Mouse (Mus musculus): ENCODE results near the gene Morc2a.
"Not testable (repeated sequence)": the region's sequence is repeated elsewhere in the genome, so short reads cannot be mapped to it uniquely, and the experiment has no call there.

Morc2a gene

DNA sequence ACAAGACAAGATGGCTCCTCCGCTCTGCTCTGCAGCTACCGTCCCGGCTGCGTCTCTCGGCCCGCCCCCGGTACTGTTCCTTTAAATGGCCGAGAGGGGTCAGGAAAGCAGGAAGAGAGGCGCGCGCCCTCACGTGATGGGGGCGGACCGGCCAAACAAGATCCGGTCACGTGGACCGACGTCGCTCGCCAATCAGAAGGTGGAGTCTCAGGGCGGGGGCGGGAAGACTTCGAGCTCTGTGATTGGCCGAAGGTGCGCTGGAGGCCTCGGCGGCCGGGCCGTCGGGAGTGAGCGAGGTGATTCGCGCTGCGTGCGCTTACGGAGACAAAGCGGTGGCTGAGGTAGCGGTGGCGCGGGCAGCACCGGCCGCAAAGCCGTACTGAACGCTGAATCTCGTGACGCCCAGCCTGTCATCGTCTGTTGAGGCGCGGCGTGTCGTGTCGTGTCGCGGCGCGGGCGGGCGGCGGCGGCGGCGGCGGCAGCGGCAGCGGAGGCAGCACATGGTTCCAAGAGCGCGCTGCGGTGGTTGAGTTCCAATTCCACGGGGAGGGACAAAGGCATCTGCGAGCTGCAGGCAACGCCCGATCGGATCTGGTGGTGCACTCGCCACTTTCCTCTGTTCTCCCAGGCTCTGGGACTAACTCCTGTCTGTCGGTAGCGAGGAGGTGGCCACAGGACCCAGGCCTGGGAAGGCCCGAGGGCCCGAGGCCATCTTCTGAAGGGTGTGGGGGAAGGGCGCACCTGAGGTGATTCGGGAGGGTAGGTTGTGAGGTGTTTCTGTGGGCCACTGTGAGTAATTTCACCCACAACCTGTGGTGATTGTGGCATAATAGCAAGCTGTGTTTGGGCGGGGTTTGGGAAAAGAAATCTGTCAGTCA, at the start of gene Morc2a:
Gene Morc2a, plus strand, starts transcription at position 228 of the 878 bp plus-strand sequence.
- peak; percentile 97 for DNase-seq (ENCODE audit: low read depth, low spot score)

DNA sequence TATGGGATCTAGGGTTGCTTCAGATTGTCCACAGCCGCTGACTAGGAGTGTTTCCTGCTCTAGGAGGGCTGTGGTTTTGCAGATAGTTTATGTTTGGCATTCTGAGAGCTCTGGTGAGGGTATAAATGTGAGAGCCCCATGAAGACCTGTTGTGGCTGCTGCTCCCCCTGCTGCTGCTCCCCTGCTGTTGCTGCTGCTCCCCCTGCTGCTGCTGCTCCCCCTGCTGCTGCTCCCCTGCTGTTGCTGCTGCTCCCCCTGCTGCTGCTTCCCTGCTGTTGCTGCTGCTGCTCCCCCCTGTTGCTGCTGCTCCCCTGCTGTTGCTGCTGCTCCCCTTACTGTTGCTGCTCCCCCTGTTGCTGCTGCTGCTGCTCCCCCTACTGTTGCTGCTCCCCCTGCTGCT, 47.0 kb upstream of the Morc2a start:
- not testable (repeated sequence) for DNase-seq (ENCODE audit: low read depth, low spot score)

DNA sequence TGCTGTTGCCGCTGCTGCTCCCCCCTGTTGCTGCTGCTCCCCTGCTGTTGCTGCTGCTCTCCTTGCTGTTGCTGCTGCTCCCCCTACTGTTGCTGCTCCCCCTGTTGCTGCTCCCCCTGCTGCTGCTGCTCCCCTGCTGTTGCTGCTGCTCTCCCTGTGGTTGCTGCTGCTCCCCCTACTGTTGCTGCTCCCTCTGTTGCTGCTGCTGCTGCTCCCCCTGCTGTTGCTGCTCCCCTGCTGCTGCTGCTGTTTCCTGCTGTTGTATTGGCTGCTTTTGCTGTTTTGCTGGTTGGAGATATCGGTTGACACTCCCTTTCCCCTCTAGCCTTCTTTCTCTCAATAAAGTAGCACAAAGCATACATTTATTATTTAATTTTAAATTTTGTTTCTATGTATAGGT, 46.3 kb upstream of the Morc2a start:
- DNase-seq (ENCODE audit: low read depth, low spot score) = not testable (repeated sequence)

DNA sequence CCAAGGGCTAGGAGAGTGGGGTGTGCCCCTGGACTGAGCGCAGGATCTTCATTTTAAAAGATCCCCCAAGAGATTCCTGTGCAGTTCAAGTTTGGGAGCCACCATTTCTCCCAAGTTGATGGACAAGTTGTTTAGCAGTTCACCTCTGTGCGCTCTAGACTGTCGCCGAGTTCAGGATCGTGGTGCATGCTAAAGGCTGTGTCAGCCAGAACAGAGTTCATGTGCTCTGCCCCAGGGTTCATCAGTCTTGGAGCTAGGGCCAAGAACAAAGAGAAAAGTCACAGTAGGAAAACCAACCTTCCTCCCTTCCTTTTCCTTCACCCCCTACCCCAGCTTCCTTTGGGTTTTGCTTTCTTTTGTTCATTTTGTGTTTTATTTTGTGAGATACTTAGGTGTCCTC, 42.5 kb upstream of the Morc2a start:
- no peak for DNase-seq (ENCODE audit: low read depth, low spot score)

DNA sequence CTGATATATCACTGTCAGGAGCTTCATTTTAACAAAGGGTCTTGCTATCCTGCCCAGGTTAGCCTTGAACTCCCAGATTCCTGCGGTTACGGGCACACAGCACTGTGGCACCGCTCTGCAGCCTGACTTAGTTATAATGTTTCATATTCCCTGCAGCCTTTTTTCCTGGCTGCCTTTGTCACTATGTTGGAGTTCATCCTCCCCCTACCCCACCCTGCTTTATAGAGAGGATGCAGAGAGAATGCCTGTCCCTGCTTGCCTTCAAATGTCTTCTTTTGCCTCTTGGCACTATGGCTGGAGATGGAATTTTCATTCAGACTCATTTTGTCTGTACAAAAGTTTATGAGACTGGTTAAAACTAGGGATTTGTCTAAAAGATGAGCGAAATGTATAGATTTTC, 33.4 kb upstream of the Morc2a start:
- no peak for DNase-seq (ENCODE audit: low read depth, low spot score)

DNA sequence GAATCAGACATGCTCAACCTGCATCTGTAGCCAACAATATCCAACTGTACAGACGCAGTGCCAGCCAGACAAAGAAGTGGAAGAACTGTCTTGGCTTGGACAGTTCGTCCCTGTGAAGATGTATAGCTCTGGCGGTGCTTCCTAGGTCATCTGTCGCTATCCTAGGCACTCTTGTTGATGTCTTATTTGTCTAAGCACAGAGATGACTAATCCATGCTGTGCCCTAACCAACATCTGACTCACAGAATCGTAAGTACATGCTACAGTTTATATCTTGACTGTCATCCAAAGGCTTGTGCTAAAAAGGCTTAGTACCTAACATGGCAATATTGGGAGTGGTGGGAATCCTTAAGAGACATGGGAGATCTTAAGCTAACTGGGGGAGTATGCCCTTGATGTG, 26.2 kb upstream of the Morc2a start:
- DNase-seq (ENCODE audit: low read depth, low spot score) = no peak

DNA sequence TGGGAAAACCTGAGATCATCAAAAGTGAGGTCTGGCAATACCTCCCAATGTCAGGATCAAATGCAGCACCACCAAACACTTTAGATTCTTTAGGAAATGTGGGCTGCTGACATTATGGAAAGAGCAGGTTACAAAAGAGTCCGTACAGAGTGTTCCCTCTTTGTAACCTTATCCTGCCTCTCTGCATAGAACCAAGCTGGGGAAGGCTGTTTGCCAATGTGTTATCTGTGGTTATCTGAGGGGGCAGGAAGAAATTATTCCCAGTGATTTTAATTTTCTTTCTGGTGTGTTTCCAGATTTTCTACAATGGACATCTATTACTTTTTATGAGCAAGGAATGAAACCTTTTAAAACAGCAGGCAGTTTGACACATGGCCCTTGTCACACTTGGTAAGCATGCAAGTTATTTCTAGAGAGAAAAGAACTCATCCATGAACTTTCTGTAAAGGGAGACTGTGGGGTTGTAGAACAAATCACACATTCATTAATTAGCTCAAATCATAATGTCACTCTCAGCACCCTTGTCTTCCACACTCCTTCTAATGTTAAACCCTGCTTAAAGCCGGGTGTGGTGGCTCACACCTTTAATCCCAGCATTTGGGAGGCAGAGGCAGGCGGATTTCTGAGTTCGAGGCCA, 24.5 kb upstream of the Morc2a start:
- DNase-seq (ENCODE audit: low read depth, low spot score) = no peak

DNA sequence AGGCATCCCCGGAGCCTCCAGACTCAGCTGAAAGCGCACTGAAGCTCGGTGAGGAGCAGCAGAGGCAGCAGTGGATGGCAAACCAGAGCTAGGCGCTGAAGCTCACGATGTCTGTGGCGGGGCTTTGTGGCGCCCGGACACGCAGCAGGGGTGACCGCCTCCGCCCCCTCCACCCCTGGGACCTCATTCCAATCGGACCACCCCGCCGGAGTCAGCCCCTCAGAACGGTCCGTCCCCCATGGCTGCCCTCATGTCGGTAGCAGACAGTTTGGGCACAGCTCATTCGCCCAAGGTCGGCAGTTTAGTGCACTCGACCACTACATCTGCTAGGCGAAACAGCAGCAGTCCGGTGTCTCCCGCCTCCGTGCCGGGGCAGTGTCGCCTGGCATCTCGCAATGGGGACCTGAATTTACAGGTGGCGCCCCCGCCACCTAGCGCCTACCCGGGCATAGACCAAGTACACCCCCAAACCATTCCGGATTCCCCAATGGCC, 19.9 kb upstream of the Morc2a start:
- DNase-seq (ENCODE audit: low read depth, low spot score) = no peak

DNA sequence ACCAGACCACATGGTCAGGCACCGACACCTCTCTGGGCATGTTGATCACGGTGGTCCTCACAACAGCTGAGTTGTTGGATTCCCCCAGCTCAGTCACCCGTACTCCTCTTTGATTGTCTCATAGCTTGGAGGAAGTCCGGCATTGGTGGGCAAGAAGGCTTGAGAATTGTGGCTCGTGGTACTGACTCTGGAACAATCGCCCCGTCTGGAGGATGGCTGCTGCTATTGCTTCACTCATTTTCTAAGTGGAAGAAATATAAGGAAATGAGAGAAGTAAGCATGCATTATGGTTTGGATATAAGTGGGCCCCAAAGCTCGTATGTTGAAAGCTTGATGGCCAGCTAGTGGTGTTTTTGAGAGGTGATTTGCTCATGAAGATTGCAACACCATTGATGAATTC, 15.7 kb upstream of the Morc2a start:
- not testable (repeated sequence) for DNase-seq (ENCODE audit: low read depth, low spot score)

DNA sequence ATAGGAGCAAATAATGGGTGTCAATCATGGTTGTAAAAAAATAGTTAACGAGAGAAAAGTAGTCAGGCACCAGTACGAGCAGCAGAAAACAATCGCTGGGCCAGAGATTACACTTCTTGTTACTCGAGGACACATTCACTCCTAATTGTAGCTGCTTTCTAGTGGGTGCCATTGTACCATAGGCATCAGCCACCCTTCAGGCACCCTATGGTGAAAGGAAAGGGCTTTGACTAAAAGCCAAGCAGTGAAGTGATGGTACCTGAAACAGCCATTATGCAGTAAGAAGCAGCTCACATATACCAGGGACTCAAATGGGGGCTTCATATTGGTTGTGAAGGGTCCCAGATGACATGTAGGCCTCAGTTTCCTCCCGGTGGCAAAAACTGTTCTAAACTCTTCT, 1.3 kb upstream of the Morc2a start:
- DNase-seq (ENCODE audit: low read depth, low spot score) = no peak

DNA sequence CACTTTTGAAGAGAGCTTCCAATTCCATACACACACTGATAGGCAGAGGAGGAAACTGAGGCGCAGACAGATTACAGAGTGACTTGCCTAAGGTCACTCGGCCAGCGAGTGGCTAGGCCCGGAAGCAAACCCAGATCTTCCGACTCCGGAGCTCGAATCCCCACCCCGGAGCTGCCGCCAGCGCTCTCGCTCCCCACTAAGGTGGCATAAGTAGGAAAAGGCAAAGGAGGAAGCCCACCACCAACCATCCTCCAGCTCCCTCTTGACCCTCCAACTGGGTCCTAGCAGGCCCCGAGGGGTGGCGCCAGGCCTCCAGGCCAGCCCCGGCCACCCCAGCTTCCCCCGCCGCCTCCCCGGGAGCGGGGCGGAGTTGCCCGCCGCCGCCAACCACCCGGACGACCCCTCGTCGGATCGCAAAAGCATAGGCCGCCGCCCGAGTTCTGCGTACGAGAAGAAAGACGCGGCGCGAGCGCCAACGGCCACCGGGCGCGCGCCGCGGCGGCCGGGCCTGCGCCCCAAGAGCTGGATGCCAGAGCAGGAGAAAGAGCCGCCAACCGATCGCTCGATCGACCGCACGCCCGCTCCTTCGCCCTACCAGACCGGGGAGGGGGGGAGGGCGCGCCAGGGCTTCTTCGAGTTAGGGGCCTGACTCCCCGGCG, 557 bp upstream of the Morc2a start:
- DNase-seq (ENCODE audit: low read depth, low spot score) = peak; percentile 6

DNA sequence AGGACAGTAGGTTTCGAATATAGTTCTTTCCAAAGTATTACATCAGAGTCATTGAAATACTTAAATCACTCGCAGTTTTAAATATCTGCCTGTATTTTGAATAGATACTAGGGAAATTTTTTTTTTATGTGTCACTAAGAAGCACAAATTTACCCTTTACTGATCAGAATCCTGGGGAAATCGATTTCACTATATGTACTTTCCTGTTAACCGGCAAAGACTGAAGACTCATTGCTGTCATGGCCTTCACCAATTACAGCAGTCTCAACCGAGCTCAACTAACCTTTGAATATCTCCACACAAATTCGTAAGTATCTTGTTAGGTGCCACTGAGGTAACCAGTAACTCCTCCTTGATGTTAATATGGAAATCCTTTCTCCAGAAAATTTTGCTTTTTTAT, 1.1 kb downstream of the Morc2a start:
- DNase-seq (ENCODE audit: low read depth, low spot score) = no peak

DNA sequence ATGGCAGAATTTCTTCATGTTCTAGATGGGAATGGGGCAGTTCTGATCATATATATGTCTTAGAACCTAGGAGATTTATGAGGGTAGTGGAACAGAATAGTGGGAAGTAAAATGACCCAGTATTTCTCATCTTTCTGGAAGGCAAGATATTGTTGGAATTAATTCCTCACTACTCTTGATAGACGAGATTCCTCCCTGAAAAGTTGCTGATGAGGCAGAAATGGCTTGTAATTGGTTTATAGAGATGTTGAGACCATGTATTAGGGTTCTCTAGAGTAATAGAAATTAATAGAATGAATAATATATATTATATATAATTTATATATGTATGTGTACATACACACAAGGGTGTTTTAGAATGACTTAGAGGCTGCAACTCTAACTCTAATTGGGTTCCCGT, 13.0 kb downstream of the Morc2a start:
- DNase-seq (ENCODE audit: low read depth, low spot score) = no peak

DNA sequence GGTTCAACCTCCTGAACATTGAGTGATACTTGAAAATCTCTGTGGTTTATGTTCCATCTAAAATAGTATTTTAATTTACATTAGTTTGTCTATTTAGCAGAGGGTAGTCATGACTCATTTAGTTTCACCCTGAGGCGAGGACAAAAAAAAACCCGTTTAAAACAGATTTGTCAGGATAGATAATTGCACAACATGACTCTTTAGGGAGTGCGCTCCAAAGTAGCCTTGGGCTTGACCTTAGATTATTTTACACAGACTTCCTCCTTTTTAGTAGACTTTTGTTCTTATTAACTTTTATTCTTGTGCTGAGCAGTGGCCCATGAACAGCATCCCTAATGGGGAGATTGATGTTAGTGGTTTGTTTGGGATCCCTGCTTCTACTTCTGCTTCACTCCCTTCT, 18.5 kb downstream of the Morc2a start:
- no peak for DNase-seq (ENCODE audit: low read depth, low spot score)

DNA sequence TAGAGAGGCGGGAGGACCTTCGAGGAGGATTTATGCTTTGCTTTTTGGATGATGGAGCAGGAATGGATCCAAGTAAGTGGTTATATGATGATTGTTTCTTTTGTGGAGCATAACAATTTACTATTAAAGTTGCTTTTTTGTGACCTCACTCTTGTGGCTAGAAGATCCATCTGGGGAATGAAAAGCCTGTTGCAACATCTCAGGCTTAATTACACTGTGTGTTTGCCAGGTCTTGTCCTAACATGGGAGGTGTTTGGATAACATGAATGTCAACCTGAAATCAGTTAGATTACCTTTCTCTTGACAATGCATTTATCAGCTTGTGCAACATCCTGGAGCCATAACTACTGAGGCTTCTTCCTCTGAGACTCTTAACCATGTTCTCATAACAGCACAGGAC, 19.8 kb downstream of the Morc2a start:
- DNase-seq (ENCODE audit: low read depth, low spot score) = peak; percentile 28

DNA sequence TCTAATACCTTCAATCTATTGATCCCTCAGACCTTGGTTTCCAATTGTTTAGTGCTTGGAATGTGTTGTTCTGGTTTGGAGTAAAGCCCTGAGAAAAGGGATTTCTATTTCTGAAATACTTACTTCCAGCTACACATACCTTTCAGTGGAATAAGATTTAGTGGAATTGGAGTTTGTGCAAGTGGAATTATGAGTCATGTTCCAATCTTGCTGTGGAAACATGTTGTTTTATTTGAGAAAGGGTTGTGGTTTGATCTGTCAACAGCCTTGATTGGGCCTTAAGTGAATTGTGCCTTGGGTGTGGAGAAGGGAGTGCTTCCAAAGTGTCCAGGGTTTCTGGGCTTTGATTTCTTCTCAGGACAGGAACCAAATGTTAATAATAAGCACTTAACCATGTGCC, 20.9 kb downstream of the Morc2a start:
- peak; percentile 25 for DNase-seq (ENCODE audit: low read depth, low spot score)

DNA sequence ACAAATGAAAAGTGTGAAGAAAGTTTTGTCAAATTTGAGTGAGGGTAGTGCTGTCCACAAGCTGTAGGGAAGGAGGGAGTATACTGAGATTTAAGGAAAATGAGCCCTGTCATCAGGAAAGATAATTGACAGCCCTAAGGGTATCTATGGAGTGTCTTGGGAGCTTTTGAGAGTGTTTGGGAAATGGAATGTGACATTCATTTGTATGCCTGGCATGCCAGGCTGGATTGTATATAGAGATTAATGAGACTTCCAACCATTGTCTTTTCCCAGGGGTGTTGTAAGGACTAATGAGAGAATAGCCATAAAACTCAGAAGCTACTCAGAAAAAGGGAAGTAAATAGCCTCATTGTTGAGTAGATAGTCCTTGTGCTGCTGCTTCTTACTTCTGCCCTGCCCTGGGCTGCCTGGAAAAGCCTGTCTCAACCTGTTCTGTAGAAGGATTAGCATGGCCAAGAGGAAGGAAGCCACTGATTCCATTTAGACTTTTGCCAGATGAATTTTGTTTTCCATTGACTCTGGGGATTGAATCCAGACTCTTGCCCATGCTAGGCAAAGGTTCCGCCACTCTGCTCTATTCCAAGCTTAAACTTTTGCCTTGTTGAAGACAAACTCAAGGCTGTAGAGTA, 22.1 kb downstream of the Morc2a start:
- no peak for DNase-seq (ENCODE audit: low read depth, low spot score)

DNA sequence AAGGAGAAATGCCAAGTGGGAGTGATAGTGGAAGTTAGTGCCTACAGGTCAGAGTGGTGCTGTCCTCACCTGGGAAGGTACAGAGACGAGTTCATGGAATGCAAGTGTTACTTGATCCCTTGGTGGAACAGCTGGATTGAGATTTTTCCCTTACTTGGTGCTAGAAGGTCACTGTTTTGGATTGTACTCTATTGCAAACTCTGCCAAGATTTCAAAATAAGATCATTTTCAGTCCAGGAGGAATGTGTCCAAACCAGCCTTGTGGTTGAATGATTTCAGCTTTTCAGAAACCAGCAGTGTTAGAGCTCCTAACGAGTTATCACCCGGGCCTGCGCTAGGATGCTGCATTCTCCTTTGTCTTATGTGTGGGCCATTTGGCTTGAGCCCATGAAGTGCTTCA, 25.6 kb downstream of the Morc2a start:
- peak; percentile 24 for DNase-seq (ENCODE audit: low read depth, low spot score)

DNA sequence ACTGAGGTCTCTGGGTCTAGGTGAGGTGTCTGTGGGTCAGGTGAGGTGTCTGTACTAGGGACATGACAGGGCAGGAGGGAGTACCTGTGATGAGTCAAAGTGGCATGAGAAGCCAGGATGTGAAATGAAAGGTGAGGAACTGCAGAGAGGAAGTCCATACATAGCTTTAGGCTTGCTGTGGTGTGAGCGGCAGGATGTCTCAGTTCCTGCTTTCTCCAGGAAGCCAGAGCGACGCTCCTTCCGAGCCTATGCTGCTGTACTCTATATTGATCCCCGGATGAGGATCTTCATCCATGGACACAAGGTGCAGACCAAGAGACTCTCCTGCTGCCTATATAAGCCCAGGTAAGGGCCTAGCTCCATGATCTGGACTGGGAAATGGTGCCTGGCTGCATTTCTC, 27.4 kb downstream of the Morc2a start:
- DNase-seq (ENCODE audit: low read depth, low spot score) = no peak

DNA sequence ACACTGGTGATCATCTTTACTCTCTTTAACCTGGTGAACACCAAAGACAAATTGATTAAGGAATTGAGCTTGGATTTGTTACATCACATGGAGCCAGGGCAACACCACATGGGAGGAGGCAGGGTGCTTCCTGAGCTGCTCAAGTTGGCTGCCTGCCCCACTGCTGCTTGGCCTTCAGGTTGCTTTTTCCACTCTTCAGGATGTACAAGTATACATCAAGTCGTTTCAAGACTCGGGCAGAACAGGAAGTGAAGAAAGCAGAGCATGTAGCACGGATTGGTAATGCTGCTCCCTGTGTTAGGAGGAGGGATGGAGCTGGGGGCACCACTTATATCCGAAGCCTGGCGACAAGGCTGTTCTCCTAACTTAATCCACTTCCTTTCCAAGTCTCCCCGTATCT, 28.2 kb downstream of the Morc2a start:
- DNase-seq (ENCODE audit: low read depth, low spot score) = no peak

DNA sequence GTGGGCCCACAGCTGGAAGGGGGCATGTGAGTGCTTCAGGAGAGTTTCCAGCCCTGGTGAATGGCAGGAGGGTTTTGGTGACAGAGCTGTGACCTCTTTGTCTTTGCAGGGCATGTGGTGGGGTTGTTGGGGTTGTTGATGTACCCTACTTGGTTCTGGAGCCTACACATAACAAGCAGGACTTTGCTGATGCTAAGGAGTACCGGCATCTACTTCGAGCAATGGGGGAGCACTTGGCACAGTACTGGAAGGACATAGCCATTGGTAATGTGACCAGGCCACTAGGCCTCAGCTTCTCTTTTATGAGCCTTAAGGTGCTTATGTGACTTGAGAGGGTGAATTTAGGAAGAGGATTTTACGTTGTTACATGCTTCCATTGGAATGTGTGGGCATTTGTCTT, 30.8 kb downstream of the Morc2a start:
- no peak for DNase-seq (ENCODE audit: low read depth, low spot score)

DNA sequence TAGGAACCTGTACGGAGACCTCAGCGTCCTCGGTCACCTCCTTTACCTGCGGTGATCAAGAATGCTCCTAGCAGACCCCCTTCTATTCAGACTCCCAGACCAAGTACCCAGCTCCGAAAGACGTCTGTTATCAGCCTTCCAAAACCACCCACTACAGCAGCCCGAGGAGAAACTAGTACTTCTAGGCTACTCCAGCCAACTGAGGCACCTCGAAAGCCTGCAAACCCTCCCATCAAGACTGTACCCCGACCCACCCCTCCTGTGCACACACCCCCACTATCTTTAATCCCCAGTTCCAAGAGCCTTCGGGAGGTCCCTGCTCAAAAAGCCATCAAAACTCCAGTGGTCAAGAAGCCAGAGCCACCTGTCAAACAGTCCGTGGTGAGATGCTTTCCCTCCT, 34.7 kb downstream of the Morc2a start:
- no peak for DNase-seq (ENCODE audit: low read depth, low spot score)

Data from skeletal muscle tissue, adult 2 months (tissue).